ENCODE assay signal across 12 mouse cellular contexts in genomic region chr5:117900921-117901705, GRCm38 (mm10).
DNase-seq lines count a peak whose midpoint lies in the region; TF ChIP-seq lines count a peak whose summit lies in the region.
"Had no signal": no experiment of that assay in that cellular context is flagged by ENCODE, and none has a peak within 500 bp of the region (broad histone marks: within the 10 kb centered on the region; RNA-seq: fewer than 3 reads in every experiment).

No protein-coding gene starts in this region.

- peak; percentile 55 for TF ChIP-seq CTCF in layer of hippocampus, adult 2 months (conservative IDR thresholded peaks at IDR 0.05)
- peak; percentile 41; the same call in 1 of the 2 replicates for TF ChIP-seq CTCF in cerebellum, adult 2 months (IDR thresholded peaks at IDR 0.05; ENCODE audit: borderline replicate concordance, insufficient read depth, low read depth, low read length)

- no peak for TF ChIP-seq POLR2A in cerebellum, adult 2 months (IDR thresholded peaks at IDR 0.05; ENCODE audit: borderline replicate concordance, insufficient read depth, low read length)

- H3K27ac ChIP-seq in layer of hippocampus, adult 2 months = no peak overlapping the region
- no peak overlapping the region for H3K27ac ChIP-seq in cerebellum, adult 2 months (ENCODE audit: insufficient read depth, low read length)
- H3K27ac ChIP-seq: heart, embryonic 15.5 days had no signal

- 9% methylated on average over 13 of the region's 13 CpGs for WGBS in cerebellum, adult 2 months

- no peaks in the 10 kb centered on the region for H3K27me3 ChIP-seq in cerebellum, adult 2 months (ENCODE audit: control insufficient read depth, insufficient read depth, low read length)

- DNase-seq in layer of hippocampus, adult 2 months (ENCODE audit: low spot score in 2 of 2) = no peak
- no peak for DNase-seq in layer of hippocampus, postnatal 25 days (ENCODE audit: extremely low spot score in 1 of 2, low spot score in 1 of 2)
- DNase-seq in cerebellum, adult 2 months = peak; percentile 82 to 88
- DNase-seq in forelimb bud, embryonic 11.5 days (ENCODE audit: low read depth, low spot score) = peak; percentile 10
- peak; percentile 30 for DNase-seq in mesoderm, embryonic 11.5 days (ENCODE audit: low read depth, low spot score)
- DNase-seq in right cerebral cortex, adult 18-20 months = no peak
- DNase-seq in left cerebral cortex, postnatal 36 days (ENCODE audit: low spot score in 2 of 2) = no peak
- no peak for DNase-seq in adrenal gland, postnatal 25 days
- DNase-seq: adrenal gland, adult 2 months; lung, postnatal 10 days had no signal

- H3K4me1 ChIP-seq in cerebellum, adult 2 months (ENCODE audit: control insufficient read depth, insufficient read depth, low read length) = peaks cover 25% of the 10 kb centered on the region

- intact Hi-C loops in left cerebral cortex, postnatal 36 days (cut with DNase I) = no loop called here

- no peak overlapping the region for H3K4me3 ChIP-seq in layer of hippocampus, adult 2 months
- no peak overlapping the region for H3K4me3 ChIP-seq in cerebellum, adult 2 months (replicated peaks; ENCODE audit: insufficient read depth, low read depth, low read length)
- H3K4me3 ChIP-seq: erythroblast, embryonic 14.5 days; heart, embryonic 15.5 days had no signal

Comparison
In these comparisons a context has a peak if more than half of its experiments do, and no peak if none do; other contexts are left out.
1. DNase-seq: peak in cerebellum, adult 2 months (2 of 2), forelimb bud, embryonic 11.5 days (single experiment) and mesoderm, embryonic 11.5 days (single experiment); none in layer of hippocampus, adult 2 months (0 of 2), layer of hippocampus, postnatal 25 days (0 of 2), right cerebral cortex, adult 18-20 months (single experiment), left cerebral cortex, postnatal 36 days (0 of 2) and adrenal gland, postnatal 25 days (single experiment).